Mouse (Mus musculus) neural tube, embryonic 12.5 days (tissue): ENCODE data around the gene Gm45717. TPM values are rescaled to one million over a fixed set of nuclear protein-coding genes. Genes with fewer than 3 reads are reported as not detected.

Source experiments
- ATAC-seq: fragments of 200-750 bp; cut with Nextera tagmentation; 2 replicates; pipeline ENCODE4 v1.8.0; 2017; ENCODE audit warnings: low read depth, mild to moderate bottlenecking, moderate TSS enrichment, moderate library complexity; ENCODE audit not compliant: low FRiP score
- H3K27ac ChIP-seq: fragments of 300-500 bp; sonication (generic); 2 replicates; pipeline ENCODE4 v1.5.1; 2016
- H3K27me3 ChIP-seq: fragments of 300-500 bp; sonication (generic); replicated peaks from 2 replicates; pipeline ENCODE4 v1.6.1; 2016; ENCODE audit warnings: mild to moderate bottlenecking
- H3K36me3 ChIP-seq: fragments of 300-500 bp; sonication (generic); 2 replicates; pipeline ENCODE4 v1.6.1; 2016; ENCODE audit warnings: mild to moderate bottlenecking
- H3K4me1 ChIP-seq: fragments of 300-500 bp; sonication (generic); 2 replicates; pipeline ENCODE4 v1.6.1; 2016
- H3K4me2 ChIP-seq: fragments of 300-500 bp; sonication (generic); replicated peaks from 2 replicates; pipeline ENCODE4 v1.6.1; 2016; ENCODE audit warnings: mild to moderate bottlenecking
- H3K4me3 ChIP-seq: fragments of 300-500 bp; sonication (generic); 2 replicates; pipeline ENCODE4 v1.5.1; 2016
- H3K9ac ChIP-seq: fragments of 300-500 bp; sonication (generic); 2 replicates; pipeline ENCODE4 v1.6.1; 2016; ENCODE audit warnings: mild to moderate bottlenecking
- H3K9me3 ChIP-seq: fragments of 300-500 bp; sonication (generic); 2 replicates; pipeline ENCODE4 v1.6.1; 2016; ENCODE audit warnings: mild to moderate bottlenecking
- WGBS: fragments of 180-500 bp; shearing (Covaris S2); methylation state at CpG from one replicate; pipeline ENCODE4 v1.1.7; 2016; 5-methylcytosine and 5-hydroxymethylcytosine counted together
- polyA plus RNA-seq: library from polyadenylated mRNA; unstranded; fragments of >200 nt; fragmentation: Nextera tagmentation; extraction: Ambion mirVana; gene quantifications from 2 replicates; pipeline ENCODE4 v1.2.1, GENCODE M21; 2016

The Gm45717 gene
- polyA plus RNA-seq: 0.55 TPM in 1 of 2 replicates, not detected in the other

DNA sequence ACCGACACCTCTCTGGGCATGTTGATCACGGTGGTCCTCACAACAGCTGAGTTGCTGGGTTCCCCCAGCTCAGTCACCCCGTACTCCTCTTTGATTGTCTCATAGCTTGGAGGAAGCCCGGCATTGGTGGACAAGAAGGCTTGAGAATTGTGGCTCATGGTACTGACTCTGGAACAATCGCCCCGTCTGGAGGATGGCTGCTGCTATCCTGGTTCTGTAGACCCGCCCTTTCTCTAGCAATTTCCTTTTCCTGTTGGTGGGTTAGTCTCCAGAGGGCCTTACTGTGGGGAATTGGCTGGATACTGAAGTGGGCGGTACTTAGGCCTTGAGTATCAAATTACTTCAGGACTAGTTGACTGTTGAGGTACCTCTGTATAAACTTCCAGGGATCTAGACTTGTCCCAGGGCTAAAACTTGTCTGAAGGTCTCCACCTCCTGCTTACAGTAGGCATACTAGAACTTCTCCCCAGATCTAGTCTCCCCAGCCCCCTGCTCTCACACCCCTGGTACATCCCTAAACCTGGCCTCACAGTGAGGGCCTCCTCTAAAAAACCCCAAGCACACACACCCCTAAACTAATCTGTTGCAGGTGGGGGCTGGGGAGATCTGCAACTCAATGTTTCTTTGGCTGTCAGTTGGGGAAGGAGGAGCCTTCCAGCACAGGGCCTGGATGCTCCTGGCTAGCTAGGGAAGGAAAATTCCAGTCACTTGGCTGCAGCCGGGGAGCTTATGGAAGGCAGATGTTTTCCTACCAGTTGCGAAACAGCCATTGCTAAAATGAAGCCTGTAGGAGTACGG, at the start of gene Gm45717, which contains the start of gene Ifitm2:
Gene Gm45717, minus strand, starts transcription at position 180 of the 798 bp plus-strand sequence.
Gene Ifitm2, minus strand, starts transcription at position 230 of the 798 bp plus-strand sequence.
- H3K9ac ChIP-seq: peak within 1 kb of the TSS; percentile 45
- H3K4me1 ChIP-seq: peaks cover 25% of the 10 kb centered on the region
- H3K27ac ChIP-seq: no peak within 1 kb of the TSS
- H3K36me3 ChIP-seq: no peaks in the 10 kb centered on the region
- no peaks in the 10 kb centered on the region for H3K27me3 ChIP-seq
- H3K9me3 ChIP-seq: no peaks in the 10 kb centered on the region
- ATAC-seq: 0 out of 2 replicates have a peak, but pooled peaks have one; percentile 34
- peak within 1 kb of the TSS; percentile 60 for H3K4me2 ChIP-seq
- H3K4me3 ChIP-seq: peak within 1 kb of the TSS; percentile 41
- WGBS: 20% methylated on average over 11 of the region's 11 CpGs

DNA sequence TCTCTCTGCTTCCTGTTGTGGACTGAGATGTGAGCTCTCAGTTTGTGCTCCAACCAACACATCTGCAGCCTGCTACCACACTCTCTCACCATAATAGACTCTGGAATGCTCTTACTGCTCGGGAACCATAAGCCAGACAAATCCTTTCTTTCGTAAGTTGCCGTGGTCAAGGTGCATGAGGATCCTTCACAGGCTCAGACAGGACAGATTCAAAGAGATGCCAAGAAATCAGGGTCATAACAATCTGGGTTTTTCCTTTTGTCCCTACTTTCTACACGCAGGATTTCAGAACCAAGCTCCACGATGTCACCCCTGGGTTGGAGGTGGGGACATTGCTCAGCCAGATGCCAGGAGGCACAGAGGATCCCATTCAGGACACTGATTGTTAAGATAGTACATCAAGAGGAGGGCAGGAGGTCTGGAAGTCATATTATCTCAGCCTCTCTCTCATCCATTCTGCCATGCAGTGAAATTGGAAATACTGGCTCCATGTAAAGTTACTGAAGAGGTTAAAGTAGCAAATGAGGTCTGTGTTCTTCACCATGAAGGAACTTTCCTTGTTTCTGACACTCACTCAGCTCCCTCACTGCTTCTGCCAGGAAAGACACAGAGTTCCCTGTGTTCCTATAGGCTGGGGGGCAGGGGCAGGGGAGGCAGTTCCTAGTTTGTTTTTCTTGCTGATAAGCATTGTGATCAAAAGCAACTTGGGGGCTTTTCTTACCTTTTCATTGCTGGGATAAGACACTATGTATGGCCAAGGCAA, 47.7 kb upstream of the Gm45717 start:
- 90% methylated on average over 5 of the region's 5 CpGs for WGBS
- no peaks in the 10 kb centered on the region for H3K9me3 ChIP-seq
- ATAC-seq: no peak
- no peak overlapping the region for H3K4me2 ChIP-seq
- H3K36me3 ChIP-seq: no peaks in the 10 kb centered on the region
- no peaks in the 10 kb centered on the region for H3K27me3 ChIP-seq
- peaks cover 2% of the 10 kb centered on the region; the same call in 1 of the 2 replicates for H3K4me1 ChIP-seq
- H3K9ac ChIP-seq: no peak overlapping the region
- H3K27ac ChIP-seq: no peak overlapping the region
- H3K4me3 ChIP-seq: no peak overlapping the region

DNA sequence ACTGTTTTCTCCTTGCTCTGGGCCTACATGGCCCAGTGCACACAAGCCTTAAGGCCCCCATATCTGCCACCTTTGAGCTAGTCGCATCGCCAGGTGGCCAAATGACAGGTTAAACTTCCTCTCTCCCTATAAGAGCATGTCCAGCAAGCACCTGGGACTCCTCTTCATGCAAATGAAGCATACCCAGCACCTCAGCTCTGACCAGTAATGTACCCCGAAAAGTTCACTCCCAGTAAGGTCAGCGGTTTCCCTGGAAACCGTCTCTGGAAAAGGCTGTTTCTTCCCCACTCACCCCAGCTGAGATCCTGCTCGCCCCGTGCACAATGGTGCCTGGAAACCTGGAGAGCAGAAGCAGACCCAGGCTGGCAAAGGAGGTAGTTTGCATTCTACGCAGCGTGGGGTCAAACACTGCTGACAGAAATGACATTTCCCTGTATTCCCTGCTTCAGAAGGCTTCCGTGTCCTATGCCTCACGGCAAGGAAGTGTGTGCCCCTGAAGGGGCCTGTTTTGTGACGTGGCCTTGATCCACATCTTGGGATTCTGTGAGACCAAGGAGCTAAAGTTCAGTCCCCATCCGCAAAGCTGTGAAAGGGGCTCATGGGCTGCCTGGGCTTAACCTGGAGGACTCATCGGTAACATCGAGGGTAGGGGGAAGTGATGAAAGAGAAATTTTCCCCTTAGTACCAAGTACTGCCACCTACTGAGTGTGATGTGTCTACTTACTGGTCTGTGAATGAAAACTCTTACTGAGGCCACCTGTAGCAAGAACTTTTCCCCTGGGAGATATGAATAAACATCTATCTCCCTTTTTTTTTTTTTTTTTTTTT, 45.4 kb upstream of the Gm45717 start:
- Histone ChIP-seq H3K4me2 (no peak overlapping the region), H3K9ac (no peak overlapping the region), H3K36me3 (no peaks in the 10 kb centered on the region), H3K4me1 (no peaks in the 10 kb centered on the region), H3K27me3 (no peaks in the 10 kb centered on the region), H3K4me3 (no peak overlapping the region), H3K27ac (no peak overlapping the region), H3K9me3 (no peaks in the 10 kb centered on the region)
- 78% methylated on average over 15 of the region's 15 CpGs for WGBS
- no peak for ATAC-seq

DNA sequence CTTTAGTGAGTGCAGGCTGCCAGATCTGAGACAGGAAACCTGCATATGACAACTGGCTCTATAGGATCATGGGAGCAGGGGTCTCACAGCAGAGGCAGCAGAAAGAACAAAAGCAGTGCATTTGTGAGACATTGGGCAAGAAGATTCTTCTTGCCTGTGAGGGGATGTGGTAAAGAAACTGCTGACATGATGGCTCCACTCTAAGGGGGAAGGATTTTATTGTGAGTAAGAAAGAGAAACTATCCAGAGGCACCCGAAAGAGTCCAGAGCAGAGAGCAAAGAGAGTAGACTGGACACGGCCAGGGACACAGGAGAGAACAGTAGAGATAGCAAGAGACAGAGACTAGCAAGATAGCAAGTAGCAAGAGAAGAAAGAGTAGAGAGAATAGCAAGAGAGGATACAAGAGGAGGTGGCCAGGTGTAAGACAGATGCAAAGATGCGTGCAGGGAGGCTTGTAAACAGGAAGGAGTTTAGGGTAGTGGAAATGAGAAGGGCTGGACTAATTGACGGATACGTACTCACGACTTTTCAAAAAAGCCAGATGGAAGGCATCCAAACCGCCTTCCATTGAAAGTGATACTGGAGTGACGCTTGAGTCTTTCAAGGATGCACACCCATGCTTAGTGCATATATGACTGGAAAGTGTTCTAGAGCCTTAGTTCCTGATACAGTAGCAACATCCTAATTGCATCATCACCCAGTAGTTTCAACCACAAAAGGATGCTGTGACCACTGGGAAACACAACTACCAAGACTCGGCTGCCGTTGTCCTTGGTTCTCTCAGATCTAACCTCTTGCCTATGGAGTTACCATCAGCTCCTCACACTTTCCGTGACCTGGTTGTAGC, 43.3 kb upstream of the Gm45717 start:
- 91% methylated on average over 11 of the region's 11 CpGs for WGBS
- no peaks in the 10 kb centered on the region for H3K9me3 ChIP-seq

DNA sequence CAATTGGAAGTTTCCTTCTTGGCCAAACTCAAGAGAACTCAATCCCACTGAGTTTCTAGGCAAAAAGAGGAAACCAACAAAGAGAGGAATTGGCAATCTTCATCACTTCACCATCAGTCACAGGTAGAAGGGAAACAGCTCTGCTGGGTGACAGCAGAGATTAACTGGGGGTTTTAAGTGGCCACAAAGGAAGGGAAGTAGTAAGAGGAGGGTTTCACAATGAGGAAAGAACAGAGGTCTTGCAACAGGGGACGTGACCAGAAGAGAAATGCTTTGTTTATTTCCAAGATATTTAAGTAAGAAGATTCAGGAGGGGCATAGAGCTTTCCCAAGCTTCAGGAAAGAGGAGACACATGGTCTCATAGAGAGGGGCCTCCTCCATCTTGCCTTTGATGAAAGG, 42.1 kb upstream of the Gm45717 start:
- no peaks in the 10 kb centered on the region for H3K36me3 ChIP-seq
- no peak overlapping the region for H3K9ac ChIP-seq
- H3K4me2 ChIP-seq: no peak overlapping the region
- H3K9me3 ChIP-seq: no peaks in the 10 kb centered on the region
- H3K27ac ChIP-seq: no peak overlapping the region
- H3K4me1 ChIP-seq: no peaks in the 10 kb centered on the region
- 68% methylated on average over 1 of the region's 1 CpGs for WGBS
- no peak overlapping the region for H3K4me3 ChIP-seq
- no peaks in the 10 kb centered on the region for H3K27me3 ChIP-seq
- no peak for ATAC-seq

More for the DNA sequence above, 43.3 kb upstream of the Gm45717 start:
- no peaks in the 10 kb centered on the region for H3K27me3 ChIP-seq
- H3K4me2 ChIP-seq: no peak overlapping the region
- H3K4me1 ChIP-seq: no peaks in the 10 kb centered on the region
- H3K36me3 ChIP-seq: no peaks in the 10 kb centered on the region
- no peak for ATAC-seq
- no peak overlapping the region for H3K9ac ChIP-seq
- no peak overlapping the region for H3K4me3 ChIP-seq
- no peak overlapping the region for H3K27ac ChIP-seq

DNA sequence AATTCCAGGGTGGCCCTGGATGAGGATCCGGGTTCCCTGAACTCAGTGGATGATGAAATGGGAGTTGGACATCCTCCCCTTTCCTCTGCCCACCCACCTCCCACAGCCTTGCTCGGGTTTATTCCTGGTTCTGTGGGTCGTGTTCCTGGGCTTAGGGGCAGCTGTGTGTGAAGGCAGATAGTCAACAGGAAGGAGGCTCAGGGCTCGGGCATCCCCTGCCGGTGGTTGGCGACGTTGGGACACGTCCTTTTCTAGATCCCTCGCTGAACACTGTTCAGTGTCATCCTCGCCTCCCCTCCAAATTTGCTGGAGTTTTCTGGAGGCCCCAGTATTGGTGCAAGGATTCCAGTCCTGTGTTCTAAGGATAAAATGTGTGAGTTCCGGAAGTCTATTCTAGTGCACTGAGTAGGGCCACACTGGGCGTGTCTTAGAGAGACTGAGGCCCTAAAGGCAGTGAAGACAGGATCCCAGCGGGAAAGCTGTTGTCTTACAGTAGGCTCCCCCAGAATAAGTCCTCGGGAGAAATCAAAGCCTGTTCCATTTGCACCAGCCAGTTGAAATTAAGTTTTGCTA, 35.5 kb upstream of the Gm45717 start:
- Histone ChIP-seq H3K9me3 (no peaks in the 10 kb centered on the region), H3K9ac (no peak overlapping the region), H3K4me1 (no peaks in the 10 kb centered on the region), H3K4me3 (no peak overlapping the region), H3K27me3 (no peaks in the 10 kb centered on the region), H3K27ac (no peak overlapping the region), H3K4me2 (no peak overlapping the region), H3K36me3 (no peaks in the 10 kb centered on the region)
- no peak for ATAC-seq
- 87% methylated on average over 14 of the region's 14 CpGs for WGBS

DNA sequence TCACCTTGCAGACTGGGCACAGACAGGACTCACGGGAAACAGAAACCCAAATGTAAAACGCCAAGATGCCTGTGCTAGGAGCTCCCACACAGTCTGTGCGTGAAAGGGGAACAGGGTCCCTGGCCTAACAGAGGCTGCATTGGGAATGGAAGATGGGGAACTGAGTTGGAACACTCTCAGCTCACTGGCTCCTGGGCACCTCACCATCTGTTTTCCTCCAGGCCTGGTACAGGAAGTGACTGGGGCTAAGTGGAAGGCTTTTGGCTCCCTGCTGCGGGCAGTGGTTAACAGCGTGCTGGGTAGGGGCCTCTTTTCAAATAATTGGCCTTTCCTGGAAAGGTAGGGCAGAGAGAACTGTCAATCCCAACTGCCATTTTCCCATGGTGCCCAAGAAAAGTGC, 34.9 kb upstream of the Gm45717 start:
- Histone ChIP-seq H3K4me2 (no peak overlapping the region), H3K27me3 (no peaks in the 10 kb centered on the region), H3K4me1 (no peaks in the 10 kb centered on the region), H3K36me3 (no peaks in the 10 kb centered on the region), H3K4me3 (no peak overlapping the region), H3K9me3 (no peaks in the 10 kb centered on the region), H3K27ac (no peak overlapping the region), H3K9ac (no peak overlapping the region)
- WGBS: 68% methylated on average over 5 of the region's 5 CpGs
- no peak for ATAC-seq

DNA sequence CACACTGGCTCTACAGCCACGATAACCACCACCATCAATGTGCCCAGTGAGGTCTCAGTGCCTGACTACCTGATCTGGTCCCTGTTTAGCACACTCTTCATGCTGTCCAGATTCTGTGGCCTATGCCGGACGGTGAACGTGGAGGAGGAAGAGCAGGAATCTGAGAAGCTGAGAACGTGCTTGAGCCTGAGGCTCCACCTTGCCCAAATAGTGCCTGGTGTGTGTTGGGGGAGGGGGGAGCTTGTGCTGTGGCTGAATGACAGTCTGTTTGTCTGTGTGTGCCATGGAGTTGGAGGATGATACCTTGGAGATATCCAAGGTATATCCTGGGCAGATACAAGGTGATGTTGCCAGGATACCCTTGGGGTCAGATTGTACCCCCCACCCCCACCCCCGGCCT, 34.4 kb upstream of the Gm45717 start:
- no peak for ATAC-seq

DNA sequence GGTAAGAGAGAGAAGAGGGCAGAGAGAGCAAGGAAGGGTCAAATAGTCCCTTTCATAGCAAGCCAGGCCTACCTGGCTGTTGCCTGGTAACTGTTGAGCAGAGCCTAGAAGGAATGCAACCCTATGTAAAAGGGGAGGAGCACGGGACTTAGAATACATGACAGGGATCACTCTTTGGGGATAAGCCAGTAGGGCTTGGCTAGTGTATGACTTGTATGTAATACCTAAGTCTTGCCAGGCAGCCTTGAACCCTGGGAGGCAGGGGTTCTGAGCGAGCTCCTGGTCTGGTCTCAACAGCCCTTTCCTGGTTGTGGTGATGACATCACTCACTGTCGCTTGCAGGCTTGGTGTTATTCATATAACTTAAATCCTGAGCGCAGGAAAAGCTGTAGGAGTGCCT, 33.3 kb upstream of the Gm45717 start:
- H3K9me3 ChIP-seq: no peaks in the 10 kb centered on the region
- no peaks in the 10 kb centered on the region for H3K36me3 ChIP-seq
- no peak for ATAC-seq
- no peak overlapping the region for H3K4me2 ChIP-seq
- 77% methylated on average over 4 of the region's 4 CpGs for WGBS
- no peaks in the 10 kb centered on the region for H3K27me3 ChIP-seq
- H3K4me1 ChIP-seq: no peaks in the 10 kb centered on the region
- no peak overlapping the region for H3K9ac ChIP-seq
- H3K4me3 ChIP-seq: no peak overlapping the region
- no peak overlapping the region for H3K27ac ChIP-seq

More for the DNA sequence above, 34.4 kb upstream of the Gm45717 start:
- H3K36me3 ChIP-seq: no peaks in the 10 kb centered on the region
- H3K9ac ChIP-seq: no peak overlapping the region
- H3K4me1 ChIP-seq: no peaks in the 10 kb centered on the region
- no peaks in the 10 kb centered on the region for H3K9me3 ChIP-seq
- H3K4me2 ChIP-seq: no peak overlapping the region
- H3K27ac ChIP-seq: no peak overlapping the region
- H3K27me3 ChIP-seq: no peaks in the 10 kb centered on the region
- H3K4me3 ChIP-seq: no peak overlapping the region
- 74% methylated on average over 6 of the region's 6 CpGs for WGBS

DNA sequence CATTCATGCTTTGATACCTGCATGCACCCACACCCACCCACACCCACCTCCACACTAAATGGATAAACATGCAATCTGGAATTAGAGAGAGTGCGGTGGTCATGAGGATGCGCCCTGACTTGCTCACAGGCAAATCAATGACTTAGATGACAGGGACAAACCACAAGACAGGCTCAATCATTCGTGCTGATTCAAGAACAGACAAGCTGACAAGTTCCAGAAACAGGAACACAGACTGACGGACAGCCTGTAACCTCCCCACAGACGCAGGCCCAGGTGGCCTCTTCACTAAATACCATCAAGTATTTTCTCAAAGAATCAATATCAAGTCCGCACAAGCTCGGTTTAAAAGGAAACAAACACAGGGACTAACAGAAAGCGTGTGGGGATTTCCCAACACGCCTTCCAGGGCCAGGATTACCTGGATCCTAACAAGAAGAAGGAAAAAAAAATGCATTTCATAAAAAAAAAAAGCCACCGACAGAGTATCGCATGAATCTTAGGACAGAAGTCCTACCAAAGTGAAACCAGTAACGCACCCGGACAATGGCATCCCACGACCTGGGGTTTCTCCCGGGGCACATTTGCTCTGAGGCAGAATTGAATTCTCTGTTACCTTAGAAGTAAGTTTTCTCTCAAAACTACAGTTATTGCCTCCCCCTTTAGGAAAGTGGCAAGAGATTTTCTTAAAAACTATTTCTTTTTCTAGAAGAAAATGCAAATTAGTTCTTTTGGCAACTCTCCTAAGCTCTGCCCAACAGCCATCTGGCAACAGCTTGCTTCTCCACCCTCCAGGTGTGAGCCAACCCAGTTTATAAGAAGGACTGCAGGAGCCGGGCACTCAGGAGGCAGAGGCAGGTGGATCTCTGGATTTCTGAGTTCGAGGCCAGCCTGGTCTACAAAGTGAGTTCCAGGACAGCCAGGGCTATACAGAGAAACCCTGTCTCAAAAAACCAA, 31.7 kb upstream of the Gm45717 start:
- H3K27me3 ChIP-seq: no peaks in the 10 kb centered on the region
- H3K9ac ChIP-seq: no peak overlapping the region
- no peaks in the 10 kb centered on the region for H3K36me3 ChIP-seq
- H3K27ac ChIP-seq: no peak overlapping the region
- H3K4me2 ChIP-seq: no peak overlapping the region
- no peaks in the 10 kb centered on the region for H3K9me3 ChIP-seq
- 88% methylated on average over 17 of the region's 17 CpGs for WGBS
- no peaks in the 10 kb centered on the region for H3K4me1 ChIP-seq
- ATAC-seq: no peak
- H3K4me3 ChIP-seq: no peak overlapping the region
